Mouse (Mus musculus) mouse trophoblast stem cell (cell line): Measurements from ENCODE around the gene Crhr1.
"Not testable (repeated sequence)": the region's sequence is repeated elsewhere in the genome, so short reads cannot be mapped to it uniquely, and the experiment has no call there.

ENCODE experiments used
- in situ Hi-C, 2 experiments: fragments of 300-500 bp; cut with MseI, MboI; formaldehyde crosslinking; loops; 2 replicates in 1 of 2; 3 replicates in 1 of 2; pipeline ENCODE4 v1.15.1; 2025

Crhr1 gene

GRCm38 (mm10) chr11:104195382-104195781 is 62.7 kb downstream of the Crhr1 start:
- in situ Hi-C loops: no loop called here

GRCm38 (mm10) chr11:104195791-104196190 is 63.1 kb downstream of the Crhr1 start:
- in situ Hi-C loops: no loop called here

DNA sequence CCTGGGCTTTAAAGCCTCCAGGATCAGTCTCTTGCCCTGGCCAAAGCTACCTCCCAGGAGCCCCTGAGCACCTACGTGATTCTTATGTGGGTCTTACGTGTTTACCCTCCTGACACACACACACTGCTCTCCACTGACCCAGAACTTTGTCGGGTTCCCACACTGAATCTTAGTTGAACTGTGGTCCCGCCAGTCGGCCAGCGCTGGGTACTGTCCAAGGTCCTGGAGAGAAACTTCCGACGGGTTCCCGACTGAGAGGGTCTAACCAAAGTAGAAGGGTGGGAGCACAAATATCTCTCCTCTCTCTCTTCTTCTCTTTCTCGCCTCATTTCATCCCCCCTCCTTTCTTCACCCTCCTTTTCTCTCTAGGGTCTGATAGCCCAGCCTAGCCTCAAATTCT is 65.2 kb downstream of the Crhr1 start:
- in situ Hi-C loops: no loop called here

GRCm38 (mm10) chr11:104203271-104203670 is 70.6 kb downstream of the Crhr1 start:
- in situ Hi-C loops: no loop called here

GRCm38 (mm10) chr11:104206573-104206972 is 73.9 kb downstream of the Crhr1 start:
- in situ Hi-C loops: no loop called here

DNA sequence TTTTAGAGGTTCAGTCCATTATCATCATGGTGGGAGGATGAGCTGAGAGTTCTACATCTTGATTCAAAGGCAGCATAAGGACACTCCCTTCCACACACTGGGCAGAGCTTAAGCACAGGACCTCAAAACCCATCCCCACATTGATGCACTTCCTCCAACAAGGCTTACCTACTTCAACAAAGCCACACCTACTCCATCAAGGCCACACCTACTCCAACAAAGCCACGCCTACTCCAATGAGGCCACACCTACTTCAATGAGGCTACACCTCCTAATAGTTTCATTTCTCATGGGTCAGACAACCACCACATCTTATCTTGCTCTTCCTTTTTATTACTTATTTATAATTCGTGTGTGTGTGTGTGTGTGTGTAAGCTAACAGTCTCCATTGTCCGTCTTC is 76.4 kb downstream of the Crhr1 start:
- in situ Hi-C loops: no loop called here

DNA sequence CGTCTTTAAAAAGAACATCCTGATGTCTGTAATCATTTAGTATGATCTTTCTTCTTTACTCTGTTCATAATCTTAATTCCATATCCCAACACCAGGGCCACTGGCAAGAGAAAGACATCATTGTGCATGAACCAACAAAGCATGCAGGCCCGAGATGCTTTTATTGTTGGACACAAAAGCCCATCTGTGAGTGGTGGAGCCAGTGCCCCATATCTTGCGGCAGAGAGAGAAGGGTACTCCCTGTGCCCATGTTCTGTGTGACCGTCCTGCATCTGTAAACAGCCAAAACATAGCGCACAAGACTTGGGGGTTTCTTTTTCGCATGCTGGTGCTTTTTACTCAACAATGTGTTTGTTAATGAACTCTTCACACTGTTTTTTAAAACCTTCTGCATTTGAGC is 78.6 kb downstream of the Crhr1 start:
- in situ Hi-C loops: no loop called here

- in situ Hi-C loops: not testable (repeated sequence)
These were observed 81.5 kb downstream of the Crhr1 start for GRCm38 (mm10) chr11:104214128-104214527.

DNA sequence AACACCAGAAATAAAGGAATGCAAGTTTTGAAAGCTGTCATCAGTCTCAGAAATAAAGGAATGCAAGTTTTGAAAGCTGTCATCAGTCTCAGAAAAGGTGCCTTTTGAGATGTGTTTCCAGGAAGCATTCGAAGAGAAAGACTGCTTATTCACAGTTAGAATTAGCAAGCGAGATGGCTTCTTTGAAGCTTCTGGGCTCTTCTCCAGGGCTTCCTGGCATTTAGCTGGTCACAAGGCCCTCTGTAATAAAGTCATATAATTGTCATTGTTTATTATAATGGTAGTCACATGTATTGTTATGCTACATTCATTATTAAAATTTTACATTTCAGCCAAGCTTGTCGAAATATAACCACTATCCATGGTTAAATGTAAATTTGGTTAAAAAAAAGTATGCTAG is 85.4 kb downstream of the Crhr1 start:
- in situ Hi-C loops: no loop called here

DNA sequence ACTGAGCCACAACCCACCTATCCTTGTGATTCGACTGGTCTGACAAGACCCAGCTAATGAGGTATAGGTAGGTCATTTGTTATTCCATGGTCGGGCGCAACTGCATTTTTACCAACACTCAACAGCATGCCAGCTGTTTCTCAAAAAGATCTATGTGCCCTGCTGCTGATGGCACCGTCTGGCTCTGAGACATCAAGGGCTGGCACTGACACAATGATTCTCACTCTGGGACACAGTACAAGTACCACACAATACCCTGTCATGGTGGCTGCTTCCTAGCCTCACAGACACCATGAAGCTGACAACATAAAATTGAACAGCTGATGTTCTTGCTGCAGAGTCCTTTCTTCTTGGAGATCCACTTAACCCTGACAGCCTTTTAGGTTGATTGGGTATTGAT is 87.6 kb downstream of the Crhr1 start:
- in situ Hi-C loops: no loop called here

DNA sequence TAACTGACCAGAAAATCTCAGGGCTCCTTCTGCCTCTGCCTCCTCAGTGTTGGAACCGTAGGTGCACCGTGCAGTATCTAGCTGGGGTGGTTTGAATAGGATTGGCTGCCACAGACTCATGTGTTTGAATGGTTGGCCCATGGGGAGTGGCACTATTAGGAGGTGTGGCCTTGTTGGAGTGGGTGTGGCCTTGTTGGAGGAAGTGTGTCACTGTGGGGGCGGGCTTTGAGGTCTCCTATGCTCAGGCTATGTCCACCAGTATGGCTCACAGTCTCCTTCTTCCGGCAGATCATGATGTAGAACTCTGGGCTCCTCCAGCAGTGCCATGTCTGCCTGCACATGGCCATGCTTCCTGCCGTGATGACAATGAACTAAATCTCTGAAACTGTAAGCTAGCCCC is 89.1 kb downstream of the Crhr1 start:
- in situ Hi-C loops: no loop called here

DNA sequence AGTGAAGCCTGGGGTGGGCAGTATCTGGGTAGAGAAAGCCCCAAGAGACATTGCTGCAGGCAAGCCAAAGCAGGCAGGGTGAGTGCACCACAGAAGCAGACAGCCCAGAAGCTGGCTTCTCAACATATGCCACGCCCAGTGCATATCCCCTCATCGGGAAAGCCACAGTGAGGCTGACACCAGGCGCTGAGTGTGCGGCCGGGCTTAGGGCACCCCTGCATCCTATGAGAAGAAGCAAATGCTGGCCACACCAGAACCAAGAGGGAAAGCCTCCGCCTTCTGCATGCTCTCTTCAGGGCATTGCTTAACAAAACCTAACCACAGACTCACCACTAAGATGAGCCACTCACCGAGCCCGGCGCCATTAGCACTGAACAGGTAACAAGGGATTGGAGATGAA is 90.6 kb downstream of the Crhr1 start:
- in situ Hi-C loops: no loop called here
